Mouse (Mus musculus): ENCODE measurements at regions not wholly inside any gene's neighbourhood (a gene's known extent, or its start where the extent isn't known, plus 50 kb on each side); places are given as distances from the start of the nearest gene placed in this dataset.

DNA sequence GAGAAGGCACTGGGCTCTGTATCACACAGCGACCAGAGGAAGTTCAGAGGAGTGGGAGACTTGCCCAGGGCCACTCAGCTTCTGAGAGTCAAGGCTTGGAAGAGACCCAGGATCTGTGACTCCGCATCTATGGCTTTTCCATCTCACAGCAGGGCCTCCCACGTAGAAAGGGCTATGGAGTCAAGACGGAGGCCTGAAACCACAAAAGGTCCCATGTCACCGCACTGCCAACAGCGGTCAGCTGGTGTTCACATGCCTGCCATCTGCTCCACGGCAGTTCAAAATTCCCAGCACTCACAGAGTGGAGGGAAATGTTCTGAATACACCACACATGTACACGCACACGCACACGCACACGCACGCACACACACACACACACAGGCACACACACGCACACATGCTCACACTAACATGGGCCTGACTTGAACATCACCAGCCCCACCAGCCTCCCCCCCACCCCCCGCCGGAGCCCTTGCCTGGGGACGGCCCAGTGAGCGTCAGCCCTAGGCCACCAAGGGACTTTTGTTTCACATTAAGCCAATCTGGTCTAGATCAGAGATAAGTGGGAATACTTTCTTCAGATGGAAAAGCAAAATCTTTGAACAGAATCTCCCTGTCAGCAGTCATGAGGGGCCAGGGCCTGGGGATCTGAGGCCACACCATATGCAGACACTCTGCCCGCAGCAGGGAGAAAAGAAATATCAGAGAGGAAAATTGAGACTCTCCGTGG, 212.6 kb downstream of the 3110018I06Rik start:
- no peak overlapping the region for H3K4me2 ChIP-seq
- H3K4me3 ChIP-seq (ENCODE audit: low read depth, low read length) = no peak overlapping the region
- H3K27ac ChIP-seq (ENCODE audit: low read depth) = no peak overlapping the region
- H3K27me3 ChIP-seq (ENCODE audit: insufficient read depth, low read length) = no peaks in the 10 kb centered on the region
- DNase-seq = peak; percentile 42
- H3K4me1 ChIP-seq (ENCODE audit: insufficient read depth) = no peaks in the 10 kb centered on the region
- no peak for TF ChIP-seq CTCF (IDR thresholded peaks at IDR 0.05; ENCODE audit: low read depth)
- ATAC-seq (ENCODE audit: insufficient read depth) = peak; percentile 35; the same call in 1 of the 2 replicates
- H3K9ac ChIP-seq = no peak overlapping the region
- no peaks in the 10 kb centered on the region for H3K9me3 ChIP-seq (ENCODE audit: low read depth, low read length)
- 68% methylated on average over 19 of the region's 19 CpGs for WGBS
- H3K36me3 ChIP-seq (ENCODE audit: insufficient read depth) = no peaks in the 10 kb centered on the region

DNA sequence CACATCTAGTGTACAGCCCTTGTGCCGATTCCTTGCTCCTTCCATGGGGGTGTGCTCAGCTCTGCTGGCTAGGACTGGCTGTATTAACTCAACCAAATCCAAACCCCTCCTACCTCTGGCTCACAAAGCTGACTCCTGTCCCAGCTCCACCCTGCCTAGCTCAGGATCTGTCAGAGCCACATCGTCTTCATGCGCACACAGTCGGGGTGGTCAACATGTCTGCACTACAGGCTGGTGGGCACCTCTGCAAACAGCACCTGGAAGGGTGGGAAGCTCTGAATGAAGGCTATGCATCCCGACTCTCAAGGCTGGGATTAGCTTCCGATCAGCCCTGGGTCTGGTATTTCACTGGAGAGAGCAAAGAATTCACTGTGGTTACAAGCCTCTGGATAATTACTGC, 220.4 kb downstream of the 3110018I06Rik start:
- ATAC-seq (ENCODE audit: insufficient read depth) (no peak), DNase-seq (no peak)
- Histone ChIP-seq H3K27ac (ENCODE audit: low read depth) (no peak overlapping the region), H3K4me3 (ENCODE audit: low read depth, low read length) (no peak overlapping the region), H3K4me2 (no peak overlapping the region), H3K9ac (no peak overlapping the region), H3K27me3 (ENCODE audit: insufficient read depth, low read length) (no peaks in the 10 kb centered on the region), H3K9me3 (ENCODE audit: low read depth, low read length) (no peaks in the 10 kb centered on the region; the same call in 1 of the 2 replicates), H3K4me1 (ENCODE audit: insufficient read depth) (no peaks in the 10 kb centered on the region), H3K36me3 (ENCODE audit: insufficient read depth) (no peaks in the 10 kb centered on the region)
- no peak for TF ChIP-seq CTCF (IDR thresholded peaks at IDR 0.05; ENCODE audit: low read depth)
- WGBS = 83% methylated on average over 6 of the region's 6 CpGs

DNA sequence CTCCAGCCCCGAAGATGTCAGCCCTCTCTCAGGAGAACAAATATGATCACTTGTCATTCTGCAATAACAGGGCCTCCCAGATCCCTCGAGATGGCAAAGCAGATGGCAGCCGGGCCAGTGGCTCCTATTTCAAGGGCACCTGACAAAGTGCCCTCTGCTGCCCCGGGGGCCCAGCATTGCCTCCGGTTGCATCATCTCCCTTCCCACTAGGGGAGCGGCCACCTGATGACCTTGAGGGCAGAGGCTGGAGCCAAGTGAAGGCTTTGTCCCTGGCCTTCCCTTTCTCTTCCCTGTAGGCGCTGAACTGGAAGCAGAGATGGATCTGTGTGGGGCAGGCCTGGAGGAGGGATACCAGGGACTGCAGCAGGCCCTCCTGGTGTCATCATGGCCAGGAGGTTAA, 222.6 kb downstream of the 3110018I06Rik start:
- Histone ChIP-seq H3K27me3 (ENCODE audit: insufficient read depth, low read length) (no peaks in the 10 kb centered on the region), H3K4me1 (ENCODE audit: insufficient read depth) (peaks cover under 1% of the 10 kb centered on the region; the same call in 1 of the 2 replicates), H3K36me3 (ENCODE audit: insufficient read depth) (no peaks in the 10 kb centered on the region), H3K4me3 (ENCODE audit: low read depth, low read length) (no peak overlapping the region), H3K9me3 (ENCODE audit: low read depth, low read length) (no peaks in the 10 kb centered on the region; the same call in 1 of the 2 replicates), H3K9ac (no peak overlapping the region), H3K4me2 (no peak overlapping the region), H3K27ac (ENCODE audit: low read depth) (no peak overlapping the region)
- ATAC-seq (ENCODE audit: insufficient read depth) (no peak), DNase-seq (no peak)
- TF ChIP-seq CTCF (IDR thresholded peaks at IDR 0.05; ENCODE audit: low read depth) = no peak
- 56% methylated on average over 7 of the region's 7 CpGs for WGBS

DNA sequence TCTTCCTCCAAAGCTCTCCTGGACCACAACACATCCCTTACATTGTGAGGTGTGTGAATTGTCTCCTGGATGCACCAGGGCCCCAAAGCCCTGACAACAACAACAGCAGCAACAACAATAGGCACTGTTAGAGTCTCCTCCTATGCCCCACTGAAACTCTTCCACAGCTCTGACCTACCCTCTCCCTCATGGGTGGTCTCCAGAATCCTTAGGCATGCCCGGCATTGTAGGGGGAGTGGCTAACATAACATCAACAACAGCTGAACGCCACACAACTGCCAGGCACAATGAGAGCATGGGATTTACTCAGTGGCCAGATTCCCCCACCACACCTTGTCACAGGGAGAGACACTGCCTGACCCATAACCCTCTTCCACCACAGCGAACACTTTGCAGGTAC, 223.2 kb downstream of the 3110018I06Rik start:
- ATAC-seq (ENCODE audit: insufficient read depth) (no peak), DNase-seq (no peak)
- Histone ChIP-seq H3K27me3 (ENCODE audit: insufficient read depth, low read length) (no peaks in the 10 kb centered on the region), H3K4me2 (no peak overlapping the region), H3K9me3 (ENCODE audit: low read depth, low read length) (no peaks in the 10 kb centered on the region; the same call in 1 of the 2 replicates), H3K9ac (no peak overlapping the region), H3K36me3 (ENCODE audit: insufficient read depth) (no peaks in the 10 kb centered on the region), H3K4me1 (ENCODE audit: insufficient read depth) (peaks cover 4% of the 10 kb centered on the region; the same call in 1 of the 2 replicates), H3K4me3 (ENCODE audit: low read depth, low read length) (no peak overlapping the region), H3K27ac (ENCODE audit: low read depth) (no peak overlapping the region)
- no peak for TF ChIP-seq CTCF (IDR thresholded peaks at IDR 0.05; ENCODE audit: low read depth)
- 41% methylated on average over 3 of the region's 3 CpGs for WGBS

DNA sequence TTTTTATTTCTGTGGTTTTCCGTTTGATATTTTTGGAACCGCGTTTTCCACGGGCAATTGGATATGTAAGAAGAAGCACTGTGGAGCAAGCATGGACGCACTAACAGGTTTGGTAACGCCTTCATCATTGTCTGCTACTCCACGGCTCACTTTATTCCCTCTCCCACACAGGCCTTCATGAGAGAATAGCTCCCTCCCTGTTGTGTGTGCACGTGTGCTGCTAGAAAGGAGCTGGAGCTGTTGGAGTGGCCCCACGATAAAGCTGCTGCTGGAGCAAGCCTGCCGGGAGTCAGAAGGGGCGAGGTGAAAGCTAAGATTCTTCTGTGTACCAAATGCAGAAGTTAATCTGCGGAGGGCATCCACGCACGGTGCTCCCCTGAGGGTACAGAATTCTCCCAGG, 224.8 kb downstream of the 3110018I06Rik start:
- peaks cover 11% of the 10 kb centered on the region for H3K4me1 ChIP-seq (ENCODE audit: insufficient read depth)
- no peak for TF ChIP-seq CTCF (IDR thresholded peaks at IDR 0.05; ENCODE audit: low read depth)
- H3K9me3 ChIP-seq (ENCODE audit: low read depth, low read length) = no peaks in the 10 kb centered on the region
- DNase-seq (no peak), ATAC-seq (ENCODE audit: insufficient read depth) (no peak)
- no peak overlapping the region for H3K27ac ChIP-seq (ENCODE audit: low read depth)
- no peak overlapping the region for H3K4me3 ChIP-seq (ENCODE audit: low read depth, low read length)
- 67% methylated on average over 14 of the region's 14 CpGs for WGBS
- no peak overlapping the region for H3K4me2 ChIP-seq
- H3K36me3 ChIP-seq (ENCODE audit: insufficient read depth) = no peaks in the 10 kb centered on the region
- H3K9ac ChIP-seq = no peak overlapping the region
- H3K27me3 ChIP-seq (ENCODE audit: insufficient read depth, low read length) = no peaks in the 10 kb centered on the region

DNA sequence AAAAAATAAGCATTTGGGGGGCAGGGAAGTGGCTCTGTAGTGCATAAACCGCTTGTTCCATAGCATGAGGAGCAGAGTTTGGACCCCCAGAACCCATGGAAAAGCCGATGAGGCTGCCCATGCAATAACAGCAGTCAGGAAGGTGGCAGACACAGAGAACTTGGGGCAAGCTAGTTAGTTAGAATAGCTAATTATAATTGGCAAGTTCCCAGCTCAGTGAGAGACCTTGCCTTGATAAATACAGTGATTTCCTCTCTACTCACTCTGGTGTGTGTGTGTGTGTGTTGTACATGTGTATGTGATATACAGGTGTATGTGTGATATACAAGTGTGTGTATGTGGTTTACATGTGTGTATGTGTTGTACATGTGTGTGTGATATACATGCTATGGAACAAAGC, 226.4 kb downstream of the 3110018I06Rik start:
- H3K9me3 ChIP-seq (ENCODE audit: low read depth, low read length) = no peaks in the 10 kb centered on the region
- no peak overlapping the region for H3K4me2 ChIP-seq
- H3K27me3 ChIP-seq (ENCODE audit: insufficient read depth, low read length) = no peaks in the 10 kb centered on the region
- DNase-seq = no peak
- H3K27ac ChIP-seq (ENCODE audit: low read depth) = no peak overlapping the region
- H3K4me1 ChIP-seq (ENCODE audit: insufficient read depth) = peaks cover 15% of the 10 kb centered on the region
- ATAC-seq (ENCODE audit: insufficient read depth) = no peak
- H3K36me3 ChIP-seq (ENCODE audit: insufficient read depth) = no peaks in the 10 kb centered on the region
- H3K9ac ChIP-seq = no peak overlapping the region
- WGBS = 83% methylated on average over 2 of the region's 2 CpGs
- TF ChIP-seq CTCF (IDR thresholded peaks at IDR 0.05; ENCODE audit: low read depth) = no peak
- no peak overlapping the region for H3K4me3 ChIP-seq (ENCODE audit: low read depth, low read length)

DNA sequence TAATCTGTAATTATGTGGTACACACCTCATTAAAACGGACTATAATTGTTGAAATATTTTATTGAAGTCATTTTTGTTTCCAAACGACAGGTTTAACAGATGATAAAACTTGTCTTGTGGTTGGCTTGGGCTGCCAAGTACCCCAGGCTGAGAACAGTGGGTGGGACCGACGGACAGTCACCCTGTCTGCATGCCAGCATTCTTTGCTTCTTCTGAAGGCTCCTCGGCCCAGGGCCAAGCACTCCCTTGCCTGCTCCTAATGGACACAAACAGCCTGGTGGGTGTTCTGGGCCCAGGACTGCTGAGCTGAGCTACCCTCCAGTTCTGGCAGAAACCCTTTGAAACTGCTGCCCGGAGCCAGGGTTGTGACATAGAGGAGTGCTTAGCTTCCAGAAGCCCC, 227.4 kb downstream of the 3110018I06Rik start:
- DNase-seq = peak; percentile 87
- ATAC-seq (ENCODE audit: insufficient read depth) = peak; percentile 84
- Histone ChIP-seq H3K36me3 (ENCODE audit: insufficient read depth) (no peaks in the 10 kb centered on the region), H3K9ac (no peak overlapping the region), H3K4me1 (ENCODE audit: insufficient read depth) (peaks cover 15% of the 10 kb centered on the region), H3K4me2 (no peak overlapping the region), H3K4me3 (ENCODE audit: low read depth, low read length) (no peak overlapping the region), H3K9me3 (ENCODE audit: low read depth, low read length) (no peaks in the 10 kb centered on the region), H3K27me3 (ENCODE audit: insufficient read depth, low read length) (no peaks in the 10 kb centered on the region), H3K27ac (ENCODE audit: low read depth) (no peak overlapping the region)
- TF ChIP-seq CTCF (IDR thresholded peaks at IDR 0.05; ENCODE audit: low read depth) = no peak
- WGBS = 34% methylated on average over 6 of the region's 6 CpGs
